Mouse (Mus musculus): ENCODE results near the gene Foxp1.

- no peak for TF ChIP-seq POLR2A (IDR thresholded peaks at IDR 0.05; ENCODE audit: borderline replicate concordance, extremely low read depth, insufficient read depth, insufficient read length, poor library complexity, severe bottlenecking)
- no peak for TF ChIP-seq CTCF (IDR thresholded peaks at IDR 0.05; ENCODE audit: borderline replicate concordance, extremely low read depth, insufficient read depth, insufficient read length)
These were observed 127.7 kb downstream of the Foxp1 start for GRCm38 (mm10) chr6:99394801-99395200.

Data from brain, embryonic 14.5 days (tissue).